ENCODE assay signal across 9 mouse cellular contexts in the genomic region with DNA sequence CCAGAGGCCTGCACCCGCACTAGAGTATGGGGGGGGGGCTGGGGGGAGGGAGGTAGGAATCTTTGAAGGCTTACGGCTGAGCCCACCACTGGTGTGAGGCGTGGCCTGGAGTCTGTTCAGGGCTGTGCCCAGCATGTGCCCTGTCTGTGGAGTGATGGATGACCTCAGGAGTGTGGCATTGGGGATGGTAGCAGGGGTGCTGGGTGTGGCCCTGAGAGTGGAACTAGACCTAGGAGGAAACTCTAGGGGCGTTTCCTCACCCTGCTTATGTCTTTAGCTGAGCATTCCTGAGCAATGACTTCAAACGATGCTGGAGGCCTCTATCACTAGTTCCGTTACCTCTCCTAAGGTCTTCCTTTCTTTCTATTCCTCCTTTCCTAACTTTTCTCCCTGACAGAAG. TPM values are rescaled to one million over a fixed set of nuclear protein-coding genes. Genes with fewer than 3 reads are reported as not detected.
A peak's percentile ranks its signal among the peaks of the same experiment; 100 is the strongest.
DNase-seq lines count a peak whose midpoint lies in the region; ATAC-seq and TF ChIP-seq lines count a peak whose summit lies in the region.
"Had no signal": no experiment of that assay in that cellular context is flagged by ENCODE, and none has a peak within 500 bp of the region (broad histone marks: within the 10 kb centered on the region; RNA-seq: fewer than 3 reads in every experiment).

No protein-coding gene starts in this region.

- H3K27ac ChIP-seq in liver, embryonic 14.5 days: no peak overlapping the region
- no peak overlapping the region for H3K27ac ChIP-seq in neural tube, embryonic 14.5 days (ENCODE audit: low read depth, low read length)

- intact Hi-C loops in heart, postnatal 25 days (cut with DNase I): no loop called here

- H3K4me2 ChIP-seq in liver, embryonic 14.5 days (ENCODE audit: low read depth): peak overlapping the region; percentile 67
- peak overlapping the region; percentile 88 for H3K4me2 ChIP-seq in neural tube, embryonic 14.5 days (ENCODE audit: low read depth, low read length)

- no peak overlapping the region for H3K9ac ChIP-seq in liver, embryonic 14.5 days (replicated peaks)
- no peak overlapping the region for H3K9ac ChIP-seq in neural tube, embryonic 14.5 days (replicated peaks; ENCODE audit: low read depth, low read length)

- peak overlapping the region; percentile 49 to 54; a peak in 3 of 4 replicates for H3K4me3 ChIP-seq in liver, embryonic 14.5 days (ENCODE audit: insufficient read depth in 1 of 2, low read depth in 2 of 2, low read length in 2 of 2)
- H3K4me3 ChIP-seq in neural tube, embryonic 14.5 days (ENCODE audit: low read depth, low read length): peak overlapping the region; percentile 63

- WGBS in liver, embryonic 14.5 days (ENCODE audit: insufficient replicate concordance): 53% methylated on average over 6 of the region's 6 CpGs
- WGBS in neural tube, embryonic 14.5 days: 27% methylated on average over 6 of the region's 6 CpGs

- ATAC-seq in liver, embryonic 14.5 days (ENCODE audit: insufficient read depth): no peak
- ATAC-seq in neural tube, embryonic 14.5 days (ENCODE audit: low read depth): 0 out of 2 replicates have a peak, but pooled peaks have one; percentile 1
- ATAC-seq in megakaryocyte progenitor cell, adult 5-6 weeks (replicated peaks; ENCODE audit: poor library complexity): no peak

- H3K4me1 ChIP-seq in liver, embryonic 14.5 days (replicated peaks; ENCODE audit: control insufficient read depth in 2 of 2, insufficient read depth in 2 of 2, low read length in 1 of 2): peaks cover 3 to 26% of the 10 kb centered on the region in 2 experiments; a peak in 2 of 4 replicates
- H3K4me1 ChIP-seq in neural tube, embryonic 14.5 days (ENCODE audit: control insufficient read depth, insufficient read depth, low read length): peaks cover 14% of the 10 kb centered on the region; the same call in 1 of the 2 replicates

- TF ChIP-seq EP300 in liver, embryonic 14.5 days (IDR thresholded peaks at IDR 0.05; ENCODE audit: low read depth): no peak

- no peaks in the 10 kb centered on the region for H3K27me3 ChIP-seq in liver, embryonic 14.5 days (ENCODE audit: control insufficient read depth, insufficient read depth, low read length)
- H3K27me3 ChIP-seq in neural tube, embryonic 14.5 days (ENCODE audit: control insufficient read depth, insufficient read depth, low read length): no peaks in the 10 kb centered on the region

- TF ChIP-seq CTCF in liver, embryonic 14.5 days (IDR thresholded peaks at IDR 0.05; ENCODE audit: low read depth): no peak

- no peaks in the 10 kb centered on the region for H3K36me3 ChIP-seq in liver, embryonic 14.5 days (replicated peaks; ENCODE audit: control insufficient read depth, insufficient read depth, low read depth)
- peaks cover 5% of the 10 kb centered on the region for H3K36me3 ChIP-seq in neural tube, embryonic 14.5 days (ENCODE audit: control insufficient read depth, insufficient read depth, low read length)

- H3K9me3 ChIP-seq in liver, embryonic 14.5 days (ENCODE audit: control insufficient read depth, low read length): no peaks in the 10 kb centered on the region
- H3K9me3 ChIP-seq in neural tube, embryonic 14.5 days (ENCODE audit: control insufficient read depth, low read length): no peaks in the 10 kb centered on the region

- peak; percentile 60 to 70 for DNase-seq in adrenal gland, adult (ENCODE audit: inconsistent age in 2 of 2, low spot score in 1 of 2)
- no peak for DNase-seq in adrenal gland, adult 18-20 months (ENCODE audit: low spot score in 2 of 2)
- DNase-seq in embryo, embryonic 9.5 days (ENCODE audit: extremely low spot score): peak; percentile 33
- DNase-seq in heart, postnatal 25 days (ENCODE audit: low spot score): peak; percentile 44
- no peak for DNase-seq in liver, embryonic 14.5 days (ENCODE audit: low read depth in 3 of 3, low spot score in 3 of 3)
- no peak for DNase-seq in yolk sac, embryonic 10.5 days (ENCODE audit: low spot score)

RNA-seq across cellular contexts. Expression of gene Prkcg, which starts 2.2 kb away (rescaled TPM):
- 1 to 10 TPM in 1 of 2 experiments, under 1 TPM in 1; 0.36 to 1.1 TPM for total RNA-seq in adrenal gland, adult 18-20 months (2021)
- total RNA-seq in heart, postnatal 25 days (2021): 1 to 10 TPM; 1.3 to 3.1 TPM
- 0.05 and 0.06 TPM in 2 replicates for polyA plus RNA-seq in liver, embryonic 14.5 days (2012; rRNA removed)
- not detected in 2 replicates for polyA plus RNA-seq in liver, embryonic 14.5 days (2014; fragmentation: Nextera tagmentation; extraction: Ambion mirVana)
- 0.88 and 1.5 TPM in 2 replicates for polyA plus RNA-seq in neural tube, embryonic 14.5 days (2014; fragmentation: Nextera tagmentation; extraction: Ambion mirVana)
- total RNA-seq in megakaryocyte progenitor cell, adult 5-6 weeks (2015): 0.10 and 0.32 TPM in 2 replicates
- total RNA-seq in megakaryocyte progenitor cell, adult 5-6 weeks (2017): not detected in 2 replicates
- total RNA-seq: hematopoietic stem cell, adult 5-6 weeks had no signal

RNA-seq across cellular contexts. Expression of gene Myadm, which starts 2.3 kb away (rescaled TPM):
- 10 to 100 TPM; 55.9 to 68.6 TPM for total RNA-seq in adrenal gland, adult 18-20 months (2021)
- total RNA-seq in heart, postnatal 25 days (2021): 100 to 1,000 TPM; 157 to 191 TPM
- polyA plus RNA-seq in liver, embryonic 14.5 days (2012; rRNA removed): 21.5 and 27.0 TPM in 2 replicates
- 23.1 and 24.9 TPM in 2 replicates for polyA plus RNA-seq in liver, embryonic 14.5 days (2014; fragmentation: Nextera tagmentation; extraction: Ambion mirVana)
- 39.2 and 52.5 TPM in 2 replicates for polyA plus RNA-seq in neural tube, embryonic 14.5 days (2014; fragmentation: Nextera tagmentation; extraction: Ambion mirVana)
- 12.8 and 13.8 TPM in 2 replicates for total RNA-seq in megakaryocyte progenitor cell, adult 5-6 weeks (2015)
- total RNA-seq in megakaryocyte progenitor cell, adult 5-6 weeks (2017): 3.2 and 3.7 TPM in 2 replicates

RNA-seq across cellular contexts. Expression of gene Cacng7, which starts 41.6 kb away (rescaled TPM):
- total RNA-seq in adrenal gland, adult 18-20 months (2021): 10 to 100 TPM in 1 of 2 experiments, 1 to 10 TPM in 1; 8.9 to 16.6 TPM
- total RNA-seq in heart, postnatal 25 days (2021): 1 to 10 TPM; 3.5 to 4.3 TPM
- polyA plus RNA-seq in liver, embryonic 14.5 days (2012; rRNA removed): 0.49 and 0.92 TPM in 2 replicates
- polyA plus RNA-seq in liver, embryonic 14.5 days (2014; fragmentation: Nextera tagmentation; extraction: Ambion mirVana): not detected in 2 replicates
- 4.2 and 5.1 TPM in 2 replicates for polyA plus RNA-seq in neural tube, embryonic 14.5 days (2014; fragmentation: Nextera tagmentation; extraction: Ambion mirVana)
- total RNA-seq in megakaryocyte progenitor cell, adult 5-6 weeks (2015): not detected in 2 replicates
- total RNA-seq in megakaryocyte progenitor cell, adult 5-6 weeks (2017): not detected in 2 replicates
- total RNA-seq: hematopoietic stem cell, adult 5-6 weeks had no signal

RNA-seq across cellular contexts. Expression of gene Nlrp12, which starts 41.7 kb away (rescaled TPM):
- total RNA-seq in adrenal gland, adult 18-20 months (2021): under 1 TPM in 1 of 2 experiments, not detected in 1; 0.20 TPM
- total RNA-seq in heart, postnatal 25 days (2021): not detected
- 0.02 and 0.04 TPM in 2 replicates for polyA plus RNA-seq in liver, embryonic 14.5 days (2012; rRNA removed)
- polyA plus RNA-seq in liver, embryonic 14.5 days (2014; fragmentation: Nextera tagmentation; extraction: Ambion mirVana): 0.05 and 0.08 TPM in 2 replicates
- 0.04 TPM in 1 of 2 replicates, not detected in the other for polyA plus RNA-seq in neural tube, embryonic 14.5 days (2014; fragmentation: Nextera tagmentation; extraction: Ambion mirVana)
- total RNA-seq in megakaryocyte progenitor cell, adult 5-6 weeks (2015): 0.83 and 1.4 TPM in 2 replicates
- total RNA-seq in megakaryocyte progenitor cell, adult 5-6 weeks (2017): 2.3 and 2.7 TPM in 2 replicates

Comparison
In these comparisons a context has a peak if more than half of its experiments do, and no peak if none do; other contexts are left out.
1. DNase-seq: peak in adrenal gland, adult (2 of 2), embryo, embryonic 9.5 days (single experiment) and heart, postnatal 25 days (single experiment); none in adrenal gland, adult 18-20 months (0 of 2), liver, embryonic 14.5 days (0 of 3) and yolk sac, embryonic 10.5 days (single experiment).
2. RNA of gene Cacng7, which starts 41.6 kb away (total RNA-seq): 8.9 to 16.6 TPM in adrenal gland, adult 18-20 months and 3.5 to 4.3 TPM in heart, postnatal 25 days; not detected in megakaryocyte progenitor cell, adult 5-6 weeks; every median in the first group is over 4 times any median in the second.